Mouse (Mus musculus) heart, adult 2 months (tissue): Measurements from ENCODE around the gene Dnmbp.

Experiments used
- CTCF ChIP-seq: fragments of 200-600 bp; IDR thresholded peaks from 2 replicates; pipeline ENCODE4 v1.8.1; 2022; ENCODE audit warnings: antibody characterized with exemption, mild to moderate bottlenecking, moderate library complexity
- POLR2A ChIP-seq: fragments of 200-500 bp; IDR thresholded peaks from 2 replicates; pipeline ENCODE4 v1.6.1; 2011; ENCODE audit warnings: mild to moderate bottlenecking, low read depth, low read length, control low read depth; ENCODE audit not compliant: insufficient read depth

GRCm38 (mm10) chr19:43880420-43880819 is 59.6 kb downstream of the Dnmbp start:
- no peak for TF ChIP-seq POLR2A
- TF ChIP-seq CTCF: no peak
